Mouse (Mus musculus): ENCODE results near the gene Agpat2. TPM values are rescaled to one million over a fixed set of nuclear protein-coding genes. Genes with fewer than 3 reads are reported as not detected.

The Agpat2 gene
- polyA plus RNA-seq, 1 experiment from 2014 or later: 65.7 TPM

DNA sequence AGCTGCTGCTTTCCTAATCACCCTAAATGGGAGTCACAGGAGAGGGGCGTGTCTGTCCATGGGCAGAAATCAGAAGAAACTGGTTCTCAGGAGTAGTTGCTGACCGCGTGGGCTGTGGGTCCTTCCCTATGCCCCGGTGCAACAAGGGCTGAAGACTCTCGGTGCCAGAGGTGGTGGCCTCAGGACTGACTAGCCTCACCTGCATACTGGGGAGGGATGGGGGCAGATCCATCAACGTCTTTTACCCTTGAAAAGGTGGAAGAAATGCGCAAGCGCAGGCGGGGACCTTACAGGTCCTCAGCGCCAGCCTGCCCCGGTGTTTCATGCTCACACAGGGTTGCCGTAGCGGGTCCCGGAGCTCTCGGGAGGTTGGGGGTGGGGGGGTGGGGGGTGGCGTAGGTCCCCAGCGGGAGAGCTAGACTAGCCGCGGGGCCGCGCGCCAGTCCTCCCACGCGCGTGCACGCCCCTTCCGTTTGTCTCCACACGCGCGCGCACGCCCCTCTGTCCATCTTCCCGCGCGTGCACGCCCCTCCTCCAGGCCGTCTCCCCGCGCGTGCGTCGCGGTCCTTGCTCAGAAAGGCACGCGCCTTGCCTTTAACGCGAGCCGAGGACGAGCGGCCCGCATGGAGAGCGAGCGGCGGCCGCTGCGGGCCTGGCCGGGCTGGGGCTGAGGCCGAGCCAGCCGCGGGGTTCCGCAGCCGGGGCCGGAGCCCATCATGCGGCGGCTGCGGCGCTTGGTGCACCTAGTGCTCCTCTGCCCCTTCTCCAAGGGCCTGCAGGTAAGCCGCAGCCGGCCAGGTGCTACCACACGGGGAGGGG is 23.9 kb upstream of the Agpat2 start, which contains the start of gene Fam69b:
Fam69b (plus strand) TSS at position 537 of the 819 bp plus-strand sequence.
- Histone ChIP-seq H3K9ac (ENCODE audit: low read depth, low read length) (peak within 1 kb of the TSS; percentile 55; the same call in 1 of the 2 replicates), H3K9me3 (replicated peaks; ENCODE audit: control insufficient read depth, low read length) (no peaks in the 10 kb centered on the region), H3K36me3 (ENCODE audit: control insufficient read depth, insufficient read depth) (no peaks in the 10 kb centered on the region), H3K4me1 (ENCODE audit: control insufficient read depth, low read depth, low read length) (no peaks in the 10 kb centered on the region), H3K4me3 (ENCODE audit: low read depth, low read length) (peak within 1 kb of the TSS; percentile 58), H3K27ac (ENCODE audit: low read length) (no peak within 1 kb of the TSS), H3K4me2 (ENCODE audit: low read depth, low read length) (peak within 1 kb of the TSS; percentile 80), H3K27me3 (ENCODE audit: control insufficient read depth, insufficient read depth, low read depth, low read length) (peaks cover 21% of the 10 kb centered on the region)
- WGBS (ENCODE audit: insufficient replicate concordance): under 1% methylated on average over 69 of the region's 70 CpGs
- ATAC-seq (ENCODE audit: low read depth): peak; percentile 27; the same call in 1 of the 2 replicates

- WGBS (ENCODE audit: insufficient replicate concordance): 39% methylated on average over 3 of the region's 3 CpGs
- ATAC-seq (ENCODE audit: low read depth): no peak
- Histone ChIP-seq H3K4me2 (ENCODE audit: low read depth, low read length) (no peak overlapping the region), H3K4me3 (ENCODE audit: low read depth, low read length) (no peak overlapping the region), H3K4me1 (ENCODE audit: control insufficient read depth, low read depth, low read length) (no peaks in the 10 kb centered on the region), H3K36me3 (ENCODE audit: control insufficient read depth, insufficient read depth) (no peaks in the 10 kb centered on the region), H3K9ac (ENCODE audit: low read depth, low read length) (no peak overlapping the region), H3K27me3 (ENCODE audit: control insufficient read depth, insufficient read depth, low read depth, low read length) (peaks cover 21% of the 10 kb centered on the region), H3K27ac (ENCODE audit: low read length) (no peak overlapping the region), H3K9me3 (replicated peaks; ENCODE audit: control insufficient read depth, low read length) (no peaks in the 10 kb centered on the region)
Measured at GRCm38 (mm10) chr2:26626081-26626480, 21.9 kb upstream of the Agpat2 start.

DNA sequence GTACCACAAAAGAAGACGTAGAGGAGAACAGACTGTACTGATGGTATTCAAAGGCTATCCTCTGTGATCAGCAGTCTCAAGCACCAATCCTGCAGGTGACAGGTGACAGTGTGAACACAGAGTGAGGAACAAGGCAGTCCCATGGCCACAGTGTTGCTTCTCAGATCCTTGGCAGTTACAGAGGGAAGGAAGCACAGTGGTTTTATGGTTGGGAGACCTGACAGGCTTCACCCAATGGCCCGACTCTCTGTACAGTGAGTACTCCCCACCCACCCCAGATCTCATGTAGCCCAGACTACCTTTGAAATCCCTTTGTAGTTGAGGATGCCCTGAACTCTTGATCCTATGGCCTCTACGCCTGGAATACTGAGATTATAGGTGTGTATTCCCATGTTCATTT is 21.2 kb upstream of the Agpat2 start:
- ATAC-seq (ENCODE audit: low read depth): no peak
- H3K9ac ChIP-seq (ENCODE audit: low read depth, low read length): no peak overlapping the region

GRCm38 (mm10) chr2:26622984-26623383 is 18.8 kb upstream of the Agpat2 start:
- Histone ChIP-seq H3K36me3 (ENCODE audit: control insufficient read depth, insufficient read depth) (no peaks in the 10 kb centered on the region), H3K9me3 (replicated peaks; ENCODE audit: control insufficient read depth, low read length) (no peaks in the 10 kb centered on the region), H3K4me3 (ENCODE audit: low read depth, low read length) (no peak overlapping the region), H3K27me3 (ENCODE audit: control insufficient read depth, insufficient read depth, low read depth, low read length) (peaks cover 8% of the 10 kb centered on the region), H3K4me1 (ENCODE audit: control insufficient read depth, low read depth, low read length) (no peaks in the 10 kb centered on the region), H3K9ac (ENCODE audit: low read depth, low read length) (no peak overlapping the region), H3K4me2 (ENCODE audit: low read depth, low read length) (no peak overlapping the region), H3K27ac (ENCODE audit: low read length) (no peak overlapping the region)
- ATAC-seq (ENCODE audit: low read depth): no peak
- 40% methylated on average over 5 of the region's 5 CpGs for WGBS (ENCODE audit: insufficient replicate concordance)

More for the DNA sequence above, 21.2 kb upstream of the Agpat2 start:
- no peak overlapping the region for H3K27ac ChIP-seq (ENCODE audit: low read length)
- no peaks in the 10 kb centered on the region for H3K9me3 ChIP-seq (replicated peaks; ENCODE audit: control insufficient read depth, low read length)
- no peaks in the 10 kb centered on the region for H3K36me3 ChIP-seq (ENCODE audit: control insufficient read depth, insufficient read depth)
- H3K4me1 ChIP-seq (ENCODE audit: control insufficient read depth, low read depth, low read length): no peaks in the 10 kb centered on the region
- 42% methylated on average over 3 of the region's 3 CpGs for WGBS (ENCODE audit: insufficient replicate concordance)
- H3K4me2 ChIP-seq (ENCODE audit: low read depth, low read length): no peak overlapping the region
- no peak overlapping the region for H3K4me3 ChIP-seq (ENCODE audit: low read depth, low read length)
- peaks cover 21% of the 10 kb centered on the region for H3K27me3 ChIP-seq (ENCODE audit: control insufficient read depth, insufficient read depth, low read depth, low read length)

DNA sequence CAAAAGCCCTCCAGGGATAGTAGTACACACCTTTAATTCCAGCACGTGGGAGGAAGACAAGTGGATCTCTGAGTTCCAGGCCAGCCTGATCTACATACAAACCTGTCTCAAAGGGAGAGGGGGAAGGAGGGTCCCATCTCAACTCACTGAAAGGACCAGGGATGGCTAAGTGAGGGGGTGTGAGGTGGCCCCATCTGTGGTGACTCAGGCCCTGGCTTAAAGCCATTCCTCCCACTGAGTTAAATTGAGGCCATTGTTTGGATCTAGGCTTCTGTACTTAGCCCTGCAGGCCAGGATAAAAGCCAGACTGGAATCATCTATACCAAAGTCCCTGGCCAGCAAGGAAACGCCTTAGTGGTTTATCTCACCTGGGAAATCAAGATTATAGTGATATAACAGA is 17.0 kb upstream of the Agpat2 start:
- 29% methylated on average over 2 of the region's 2 CpGs for WGBS (ENCODE audit: insufficient replicate concordance)
- no peak overlapping the region for H3K9ac ChIP-seq (ENCODE audit: low read depth, low read length)
- no peak for ATAC-seq (ENCODE audit: low read depth)

GRCm38 (mm10) chr2:26617928-26618327 is 13.7 kb upstream of the Agpat2 start:
- Histone ChIP-seq H3K27me3 (ENCODE audit: control insufficient read depth, insufficient read depth, low read depth, low read length) (no peaks in the 10 kb centered on the region), H3K9me3 (replicated peaks; ENCODE audit: control insufficient read depth, low read length) (no peaks in the 10 kb centered on the region), H3K36me3 (ENCODE audit: control insufficient read depth, insufficient read depth) (no peaks in the 10 kb centered on the region), H3K27ac (ENCODE audit: low read length) (no peak overlapping the region), H3K4me1 (ENCODE audit: control insufficient read depth, low read depth, low read length) (no peaks in the 10 kb centered on the region), H3K4me3 (ENCODE audit: low read depth, low read length) (no peak overlapping the region), H3K4me2 (ENCODE audit: low read depth, low read length) (no peak overlapping the region), H3K9ac (ENCODE audit: low read depth, low read length) (no peak overlapping the region)
- no peak for ATAC-seq (ENCODE audit: low read depth)
- 65% methylated on average over 7 of the region's 7 CpGs for WGBS (ENCODE audit: insufficient replicate concordance)

More for the DNA sequence above, 17.0 kb upstream of the Agpat2 start:
- no peaks in the 10 kb centered on the region for H3K27me3 ChIP-seq (ENCODE audit: control insufficient read depth, insufficient read depth, low read depth, low read length)
- H3K9me3 ChIP-seq (replicated peaks; ENCODE audit: control insufficient read depth, low read length): no peaks in the 10 kb centered on the region
- H3K36me3 ChIP-seq (ENCODE audit: control insufficient read depth, insufficient read depth): no peaks in the 10 kb centered on the region
- H3K27ac ChIP-seq (ENCODE audit: low read length): no peak overlapping the region
- no peaks in the 10 kb centered on the region for H3K4me1 ChIP-seq (ENCODE audit: control insufficient read depth, low read depth, low read length)
- no peak overlapping the region for H3K4me3 ChIP-seq (ENCODE audit: low read depth, low read length)
- no peak overlapping the region for H3K4me2 ChIP-seq (ENCODE audit: low read depth, low read length)

DNA sequence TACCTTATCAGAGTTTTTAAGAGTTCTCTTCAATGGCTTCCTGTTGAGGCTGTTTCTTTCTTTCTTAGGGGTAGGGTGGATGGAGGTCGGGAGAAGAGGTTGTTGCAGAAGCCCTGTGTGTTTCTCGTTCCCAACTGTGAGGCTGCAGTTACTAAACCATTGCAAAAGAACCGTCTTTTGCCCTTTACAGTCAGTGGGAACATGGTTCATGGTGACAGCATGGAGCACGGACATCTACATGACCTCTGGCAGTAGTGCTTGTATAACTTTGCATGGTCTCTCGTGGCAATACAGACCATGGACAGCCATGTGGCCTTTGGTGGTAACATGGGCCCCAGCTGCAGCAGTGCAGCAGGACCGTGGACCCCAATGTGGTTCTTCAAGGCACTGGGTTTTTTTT is 13.1 kb upstream of the Agpat2 start:
- Histone ChIP-seq H3K27ac (ENCODE audit: low read length) (no peak overlapping the region), H3K36me3 (ENCODE audit: control insufficient read depth, insufficient read depth) (no peaks in the 10 kb centered on the region), H3K27me3 (ENCODE audit: control insufficient read depth, insufficient read depth, low read depth, low read length) (no peaks in the 10 kb centered on the region), H3K9me3 (replicated peaks; ENCODE audit: control insufficient read depth, low read length) (no peaks in the 10 kb centered on the region), H3K4me3 (ENCODE audit: low read depth, low read length) (no peak overlapping the region), H3K9ac (ENCODE audit: low read depth, low read length) (no peak overlapping the region), H3K4me1 (ENCODE audit: control insufficient read depth, low read depth, low read length) (no peaks in the 10 kb centered on the region), H3K4me2 (ENCODE audit: low read depth, low read length) (no peak overlapping the region)
- 40% methylated on average over 6 of the region's 6 CpGs for WGBS (ENCODE audit: insufficient replicate concordance)
- no peak for ATAC-seq (ENCODE audit: low read depth)

GRCm38 (mm10) chr2:26615459-26616124 is 11.4 kb upstream of the Agpat2 start:
- Histone ChIP-seq H3K9ac (ENCODE audit: low read depth, low read length) (no peak overlapping the region), H3K4me1 (ENCODE audit: control insufficient read depth, low read depth, low read length) (no peaks in the 10 kb centered on the region), H3K27me3 (ENCODE audit: control insufficient read depth, insufficient read depth, low read depth, low read length) (no peaks in the 10 kb centered on the region), H3K9me3 (replicated peaks; ENCODE audit: control insufficient read depth, low read length) (no peaks in the 10 kb centered on the region), H3K36me3 (ENCODE audit: control insufficient read depth, insufficient read depth) (no peaks in the 10 kb centered on the region), H3K4me2 (ENCODE audit: low read depth, low read length) (no peak overlapping the region), H3K27ac (ENCODE audit: low read length) (no peak overlapping the region), H3K4me3 (ENCODE audit: low read depth, low read length) (no peak overlapping the region)
- no peak for ATAC-seq (ENCODE audit: low read depth)
- WGBS (ENCODE audit: insufficient replicate concordance): 69% methylated on average over 4 of the region's 4 CpGs

GRCm38 (mm10) chr2:26614903-26615302 is 10.7 kb upstream of the Agpat2 start:
- ATAC-seq (ENCODE audit: low read depth): no peak
- 68% methylated on average over 5 of the region's 5 CpGs for WGBS (ENCODE audit: insufficient replicate concordance)
- Histone ChIP-seq H3K4me3 (ENCODE audit: low read depth, low read length) (no peak overlapping the region), H3K4me2 (ENCODE audit: low read depth, low read length) (no peak overlapping the region), H3K27ac (ENCODE audit: low read length) (no peak overlapping the region), H3K9ac (ENCODE audit: low read depth, low read length) (no peak overlapping the region), H3K4me1 (ENCODE audit: control insufficient read depth, low read depth, low read length) (no peaks in the 10 kb centered on the region), H3K36me3 (ENCODE audit: control insufficient read depth, insufficient read depth) (no peaks in the 10 kb centered on the region), H3K27me3 (ENCODE audit: control insufficient read depth, insufficient read depth, low read depth, low read length) (no peaks in the 10 kb centered on the region), H3K9me3 (replicated peaks; ENCODE audit: control insufficient read depth, low read length) (no peaks in the 10 kb centered on the region)

All from liver, embryonic 16.5 days (tissue).